Mouse (Mus musculus): ENCODE measurements around the gene Sertad3. TPM values are rescaled to one million over a fixed set of nuclear protein-coding genes. Genes with fewer than 3 reads are reported as not detected.

The Sertad3 gene
- polyA plus RNA-seq, 1 experiment, result not detected

DNA sequence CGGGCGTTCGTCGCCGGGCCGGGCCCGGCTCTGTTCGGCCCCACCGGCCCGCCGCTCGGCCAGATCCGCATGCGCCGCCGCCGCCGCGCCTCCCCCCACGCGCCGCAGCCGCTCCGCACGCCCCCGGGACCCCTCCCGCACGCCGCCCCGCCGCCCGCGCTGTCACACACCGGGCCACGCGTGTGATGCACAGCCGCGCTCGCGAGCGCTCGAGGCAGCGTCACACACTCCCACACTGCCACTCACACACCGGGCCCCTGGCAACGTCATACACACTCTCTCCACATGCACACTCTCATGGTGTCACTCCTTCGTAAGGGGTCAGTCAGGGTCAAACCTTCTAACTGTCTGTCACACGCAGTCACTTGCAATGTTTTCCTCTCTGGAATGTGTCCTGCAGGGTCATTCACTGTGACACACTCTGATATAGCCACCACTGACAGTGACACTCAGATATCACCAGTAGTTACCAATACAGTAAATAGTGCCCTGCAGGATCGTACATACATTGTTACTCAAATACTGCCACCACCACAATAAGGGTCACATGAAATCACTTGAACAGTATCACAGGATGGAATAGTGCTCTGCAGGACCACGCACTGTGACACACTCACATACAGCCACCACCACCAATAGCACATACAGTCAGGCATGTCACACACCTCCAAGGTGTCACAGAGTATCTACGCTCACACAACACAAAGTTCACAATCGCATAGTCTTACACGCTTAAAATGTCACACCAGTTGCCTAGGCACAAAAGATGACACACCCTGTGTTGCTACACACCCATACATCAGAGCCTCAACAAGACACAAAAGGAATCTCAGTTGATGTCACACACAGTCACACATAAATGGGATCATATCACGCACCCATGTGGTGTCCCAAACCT lies 26.8 kb upstream of the Sertad3 start:
- H3K4me1 ChIP-seq (ENCODE audit: control insufficient read depth, insufficient read depth, low read length), result peaks cover 3% of the 10 kb centered on the region; the same call in 1 of the 2 replicates
- H3K4me3 ChIP-seq (ENCODE audit: insufficient read depth, low read depth, low read length), result peak overlapping the region; percentile 75
- 4% methylated on average over 49 of the region's 53 CpGs for WGBS
- peak overlapping the region; percentile 75; the same call in 1 of the 2 replicates for H3K27ac ChIP-seq (ENCODE audit: insufficient read depth, low read depth, low read length)
- TF ChIP-seq CTCF (IDR thresholded peaks at IDR 0.05; ENCODE audit: insufficient read depth, low read depth, low read length) (no peak), POLR2A (IDR thresholded peaks at IDR 0.05; ENCODE audit: insufficient read depth, low read depth, low read length) (0 out of 2 replicates have a peak, but pooled peaks have one; percentile 21)

- 1% methylated on average over 54 of the region's 54 CpGs for whole genome bisulfite sequencing
These were observed 25.9 kb upstream of the Sertad3 start, which contains the start of the genes Sptbn4 and Blvrb for GRCm38 (mm10) chr7:27447419-27448286. Gene Sptbn4 (minus strand): TSS chr7:27447686. Gene Blvrb (plus strand): TSS chr7:27447978.

DNA sequence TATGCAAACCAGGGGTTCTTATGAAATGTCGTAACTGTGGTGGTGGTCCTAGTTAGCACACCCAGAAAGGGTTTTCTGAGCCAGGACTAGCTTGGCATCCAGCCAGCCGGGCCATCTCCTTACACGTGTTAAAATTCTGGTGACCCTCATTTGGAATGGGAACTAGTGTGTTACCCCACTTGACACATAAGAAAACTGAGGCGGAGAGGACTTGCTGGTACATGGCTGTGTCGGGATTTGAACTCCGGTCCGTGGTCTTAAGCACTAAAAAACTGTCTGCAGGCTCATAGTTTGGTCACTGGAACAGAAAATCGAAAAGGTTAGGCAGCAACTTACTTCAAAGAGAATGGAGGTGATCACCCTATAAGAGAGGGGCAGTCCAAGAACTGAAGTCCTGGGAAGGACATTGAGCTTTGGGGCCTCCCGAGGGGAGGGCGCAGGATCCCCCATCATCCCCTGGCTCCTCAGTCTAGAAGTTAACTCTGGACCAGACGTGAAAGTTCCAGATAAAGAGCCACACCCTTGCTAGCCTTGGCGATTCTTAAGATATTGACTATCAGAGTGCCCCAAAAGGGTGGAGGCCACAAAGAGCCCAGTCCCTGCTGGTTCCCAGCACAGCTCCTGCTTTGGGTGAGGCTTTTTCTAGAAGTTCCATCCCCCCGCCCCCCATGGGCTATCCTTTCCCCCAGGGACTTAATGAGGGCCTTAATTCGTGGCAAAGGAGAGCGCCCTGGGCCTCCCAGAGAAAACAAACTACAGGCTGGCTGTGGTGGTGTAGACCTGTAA lies 25.0 kb upstream of the Sertad3 start:
- Histone ChIP-seq H3K4me1 (ENCODE audit: control insufficient read depth, insufficient read depth, low read length) (peaks cover 3% of the 10 kb centered on the region; the same call in 1 of the 2 replicates), H3K27ac (ENCODE audit: insufficient read depth, low read depth, low read length) (no peak overlapping the region), H3K4me3 (ENCODE audit: insufficient read depth, low read depth, low read length) (peak overlapping the region; percentile 49)
- TF ChIP-seq CTCF (IDR thresholded peaks at IDR 0.05; ENCODE audit: insufficient read depth, low read depth, low read length), result no peak
- TF ChIP-seq POLR2A (IDR thresholded peaks at IDR 0.05; ENCODE audit: insufficient read depth, low read depth, low read length), result no peak
- 62% methylated on average over 15 of the region's 15 CpGs for WGBS

More at GRCm38 (mm10) chr7:27447419-27448286, 25.9 kb upstream of the Sertad3 start, which contains the start of the genes Sptbn4 and Blvrb:
- peak within 1 kb of the TSS; percentile 75 for H3K4me3 ChIP-seq (ENCODE audit: insufficient read depth, low read depth, low read length)
- H3K4me1 ChIP-seq (ENCODE audit: control insufficient read depth, insufficient read depth, low read length), result peaks cover 3% of the 10 kb centered on the region; the same call in 1 of the 2 replicates
- H3K27ac ChIP-seq (ENCODE audit: insufficient read depth, low read depth, low read length), result peak within 1 kb of the TSS; percentile 47; the same call in 1 of the 2 replicates
- TF ChIP-seq POLR2A (IDR thresholded peaks at IDR 0.05; ENCODE audit: insufficient read depth, low read depth, low read length) (peak; percentile 44; the same call in 1 of the 2 replicates), CTCF (IDR thresholded peaks at IDR 0.05; ENCODE audit: insufficient read depth, low read depth, low read length) (no peak; the same call in 1 of the 2 replicates)

DNA sequence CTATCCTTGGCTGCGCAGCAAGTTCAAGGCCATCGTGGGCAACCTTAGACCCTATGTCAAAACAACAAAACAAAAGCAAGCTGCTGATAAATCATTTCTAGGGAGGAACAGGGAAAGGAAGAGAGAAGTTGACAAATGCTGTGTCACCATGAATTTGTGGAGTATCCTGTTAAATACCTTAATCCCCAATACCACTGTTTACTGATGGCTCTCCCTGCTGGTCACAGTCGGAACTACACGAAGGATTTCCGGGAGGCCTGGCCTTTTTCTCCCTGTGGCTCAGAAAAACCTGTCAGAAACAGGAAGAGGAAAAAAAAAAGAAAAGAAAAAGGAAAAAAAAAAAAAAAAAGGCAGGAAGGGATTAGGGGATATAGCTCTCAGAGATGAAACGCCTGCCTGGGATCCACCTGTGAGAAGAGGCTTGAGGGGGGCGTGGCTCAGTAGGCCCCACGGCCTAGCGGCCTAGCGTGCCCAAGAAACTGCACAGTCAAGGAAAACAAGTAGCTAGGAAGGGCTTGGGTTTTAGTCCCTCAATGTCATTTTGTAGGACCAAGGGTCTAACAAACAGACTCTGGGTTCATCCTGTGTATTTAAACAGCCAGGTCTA lies 24.2 kb upstream of the Sertad3 start:
- TF ChIP-seq POLR2A (IDR thresholded peaks at IDR 0.05; ENCODE audit: insufficient read depth, low read depth, low read length), result no peak
- TF ChIP-seq CTCF (IDR thresholded peaks at IDR 0.05; ENCODE audit: insufficient read depth, low read depth, low read length), result no peak
- 66% methylated on average over 10 of the region's 10 CpGs for WGBS
- H3K27ac ChIP-seq (ENCODE audit: insufficient read depth, low read depth, low read length), result no peak overlapping the region
- H3K4me1 ChIP-seq (ENCODE audit: control insufficient read depth, insufficient read depth, low read length), result peaks cover 3% of the 10 kb centered on the region; the same call in 1 of the 2 replicates
- H3K4me3 ChIP-seq (ENCODE audit: insufficient read depth, low read depth, low read length), result no peak overlapping the region

GRCm38 (mm10) chr7:27451359-27451758 lies 22.2 kb upstream of the Sertad3 start:
- Histone ChIP-seq H3K4me1 (ENCODE audit: control insufficient read depth, insufficient read depth, low read length) (peaks cover 3% of the 10 kb centered on the region; the same call in 1 of the 2 replicates), H3K27ac (ENCODE audit: insufficient read depth, low read depth, low read length) (no peak overlapping the region), H3K4me3 (ENCODE audit: insufficient read depth, low read depth, low read length) (no peak overlapping the region)
- no peak for TF ChIP-seq CTCF (IDR thresholded peaks at IDR 0.05; ENCODE audit: insufficient read depth, low read depth, low read length)
- no peak for TF ChIP-seq POLR2A (IDR thresholded peaks at IDR 0.05; ENCODE audit: insufficient read depth, low read depth, low read length)
- WGBS, result 97% methylated on average over 2 of the region's 2 CpGs

DNA sequence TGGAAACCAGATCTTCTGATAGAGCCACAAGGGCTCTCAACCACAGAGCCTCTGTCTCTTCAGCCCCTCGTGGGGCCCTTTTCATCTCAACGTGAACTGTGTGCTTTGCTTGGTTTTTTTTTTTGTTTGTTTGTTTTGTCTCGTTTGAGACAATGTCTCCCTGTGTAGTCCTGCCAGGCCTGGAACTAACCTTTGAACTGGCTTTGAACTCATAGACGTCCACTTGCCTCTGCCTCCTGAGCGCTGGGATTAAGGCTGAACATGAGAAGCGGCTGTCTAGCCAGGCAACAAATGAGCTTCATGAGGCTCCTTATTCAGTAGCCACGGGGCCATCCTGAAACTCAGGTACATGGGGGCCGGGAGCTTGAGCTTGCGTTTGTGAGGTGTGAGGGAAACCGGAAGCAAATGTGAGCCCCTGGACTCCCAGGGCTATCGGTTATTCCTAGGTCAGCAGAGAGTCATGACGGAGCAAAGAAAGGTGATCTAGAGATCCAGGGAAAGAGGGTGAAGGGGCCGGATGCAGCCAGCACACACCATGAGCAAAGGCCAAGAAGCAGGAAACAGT lies 21.3 kb upstream of the Sertad3 start:
- Histone ChIP-seq H3K27ac (ENCODE audit: insufficient read depth, low read depth, low read length) (no peak overlapping the region), H3K4me1 (ENCODE audit: control insufficient read depth, insufficient read depth, low read length) (peaks cover 3% of the 10 kb centered on the region; the same call in 1 of the 2 replicates), H3K4me3 (ENCODE audit: insufficient read depth, low read depth, low read length) (no peak overlapping the region)
- no peak for TF ChIP-seq POLR2A (IDR thresholded peaks at IDR 0.05; ENCODE audit: insufficient read depth, low read depth, low read length)
- no peak for TF ChIP-seq CTCF (IDR thresholded peaks at IDR 0.05; ENCODE audit: insufficient read depth, low read depth, low read length)
- 67% methylated on average over 13 of the region's 13 CpGs for WGBS

DNA sequence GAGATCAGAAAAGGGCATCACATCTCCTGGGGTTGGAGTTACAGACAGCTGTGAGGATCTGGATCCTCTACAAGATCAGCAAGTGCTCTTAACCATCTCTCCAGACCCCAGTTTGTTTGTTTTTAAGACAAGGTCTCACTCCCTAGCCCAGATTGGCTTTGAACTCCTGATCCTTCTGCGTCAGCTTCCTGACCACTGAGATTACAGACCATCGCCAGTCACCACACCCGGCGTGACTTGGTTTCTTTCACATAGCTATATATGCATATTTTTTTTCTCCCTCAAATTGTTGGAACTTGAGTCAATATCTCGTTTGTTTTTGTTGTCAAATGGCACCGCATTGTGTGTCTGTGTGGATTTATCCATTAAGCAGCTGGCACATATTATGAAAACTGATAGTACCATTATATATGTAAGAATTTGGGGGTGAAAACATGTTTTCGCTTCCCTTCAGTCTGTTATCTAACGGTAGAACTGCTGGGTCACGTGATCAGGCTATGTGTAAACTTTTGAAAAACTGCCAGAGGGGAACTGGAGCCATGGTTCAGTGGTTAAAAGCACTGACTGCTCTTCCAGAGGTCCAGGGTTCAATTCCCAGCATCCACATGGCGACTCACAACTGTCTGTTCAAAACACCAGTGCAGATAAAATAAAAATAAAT lies 19.0 kb upstream of the Sertad3 start:
- H3K4me1 ChIP-seq (ENCODE audit: control insufficient read depth, insufficient read depth, low read length), result no peaks in the 10 kb centered on the region
- H3K4me3 ChIP-seq (ENCODE audit: insufficient read depth, low read depth, low read length), result no peak overlapping the region
- TF ChIP-seq POLR2A (IDR thresholded peaks at IDR 0.05; ENCODE audit: insufficient read depth, low read depth, low read length) (no peak), CTCF (IDR thresholded peaks at IDR 0.05; ENCODE audit: insufficient read depth, low read depth, low read length) (no peak)
- 70% methylated on average over 10 of the region's 10 CpGs for WGBS
- no peak overlapping the region for H3K27ac ChIP-seq (ENCODE audit: insufficient read depth, low read depth, low read length)

Measured in olfactory bulb, adult 2 months (tissue).